Comparison of ENCODE assay signal across 8 mouse cellular contexts in the genomic region with DNA sequence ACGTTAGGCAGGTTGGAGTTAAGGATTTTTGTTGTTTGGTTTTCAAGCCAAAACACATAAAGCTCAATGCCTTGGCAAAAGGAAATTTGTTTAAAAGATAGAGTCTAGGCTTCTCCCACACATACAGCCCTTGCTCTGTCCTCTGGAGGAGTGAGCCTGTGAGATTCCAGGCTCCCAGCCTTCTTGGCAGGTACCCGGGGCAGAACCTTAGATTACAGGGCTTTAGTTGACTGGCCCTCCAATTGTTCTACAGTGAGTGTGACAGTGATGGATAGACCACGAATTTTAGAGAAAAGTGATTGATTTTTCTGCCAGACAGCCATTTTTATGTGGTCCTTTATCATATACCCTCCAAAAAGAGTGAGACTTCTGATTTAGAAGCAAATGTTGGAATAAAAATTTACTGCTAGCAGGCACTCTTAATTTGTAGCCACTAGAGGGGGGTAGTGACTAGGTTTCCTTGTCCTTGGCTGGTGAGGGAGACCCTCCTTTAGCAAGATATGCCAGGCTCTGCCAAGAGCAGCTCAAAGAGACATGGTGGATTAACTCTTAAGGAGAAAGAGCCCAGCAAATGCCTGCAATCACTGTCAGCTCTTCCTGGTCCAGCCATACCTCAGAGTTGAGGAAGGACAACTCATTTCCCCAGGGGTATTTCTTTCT.
DNase-seq lines count a peak whose midpoint lies in the region; ATAC-seq lines count a peak whose summit lies in the region.

No protein-coding gene starts in this region.

- peak; percentile 91 for ATAC-seq in forebrain, embryonic 16.5 days
- ATAC-seq in midbrain, embryonic 16.5 days = peak; percentile 87
- no peak for ATAC-seq in megakaryocyte, adult 5-6 weeks (ENCODE audit: poor library complexity, severe bottlenecking)

- no peak overlapping the region for H3K4me2 ChIP-seq in forebrain, embryonic 16.5 days (ENCODE audit: low read length)
- H3K4me2 ChIP-seq in midbrain, embryonic 16.5 days (ENCODE audit: low read length) = no peak overlapping the region

- H3K27me3 ChIP-seq in forebrain, embryonic 16.5 days (replicated peaks; ENCODE audit: control insufficient read depth, insufficient read depth, low read length) = no peaks in the 10 kb centered on the region
- H3K27me3 ChIP-seq in midbrain, embryonic 16.5 days (ENCODE audit: control insufficient read depth, insufficient read depth, low read depth, low read length) = no peaks in the 10 kb centered on the region

- WGBS in forebrain, embryonic 16.5 days = 39% methylated on average over 3 of the region's 3 CpGs
- WGBS in midbrain, embryonic 16.5 days = 53% methylated on average over 3 of the region's 3 CpGs

- no peak overlapping the region; the same call in 1 of the 2 replicates for H3K27ac ChIP-seq in forebrain, embryonic 16.5 days (ENCODE audit: low read length)
- H3K27ac ChIP-seq in midbrain, embryonic 16.5 days (ENCODE audit: low read length) = no peak overlapping the region

- H3K36me3 ChIP-seq in forebrain, embryonic 16.5 days (ENCODE audit: control insufficient read depth, insufficient read depth) = no peaks in the 10 kb centered on the region
- H3K36me3 ChIP-seq in midbrain, embryonic 16.5 days (ENCODE audit: control insufficient read depth, insufficient read depth, low read length) = no peaks in the 10 kb centered on the region

- peaks cover 18% of the 10 kb centered on the region for H3K4me1 ChIP-seq in forebrain, embryonic 16.5 days (replicated peaks; ENCODE audit: control insufficient read depth, insufficient read depth, low read length)
- H3K4me1 ChIP-seq in midbrain, embryonic 16.5 days (ENCODE audit: control insufficient read depth, insufficient read depth, low read length) = peaks cover 4% of the 10 kb centered on the region; the same call in 1 of the 2 replicates

- no peaks in the 10 kb centered on the region for H3K9me3 ChIP-seq in forebrain, embryonic 16.5 days (ENCODE audit: control insufficient read depth, low read length)
- no peaks in the 10 kb centered on the region for H3K9me3 ChIP-seq in midbrain, embryonic 16.5 days (replicated peaks; ENCODE audit: control insufficient read depth, low read length, poor library complexity, severe bottlenecking)

- peak; percentile 47 for DNase-seq in heart, postnatal 4 days
- DNase-seq in heart, adult 11 months = no peak
- peak; percentile 54 for DNase-seq in Muller cell, postnatal 12 days (ENCODE audit: inconsistent ontology term)
- peak; percentile 44 for DNase-seq in layer of hippocampus, adult 9-11 months
- DNase-seq in spleen, postnatal 4 days (ENCODE audit: low spot score in 2 of 2) = no peak

- no peak overlapping the region for H3K4me3 ChIP-seq in forebrain, embryonic 16.5 days (replicated peaks; ENCODE audit: low read length)
- H3K4me3 ChIP-seq in midbrain, embryonic 16.5 days (ENCODE audit: low read depth, low read length) = no peak overlapping the region

- no peak overlapping the region for H3K9ac ChIP-seq in forebrain, embryonic 16.5 days (replicated peaks; ENCODE audit: low read depth, low read length)
- H3K9ac ChIP-seq in midbrain, embryonic 16.5 days (ENCODE audit: low read depth, low read length) = no peak overlapping the region

Comparison
In these comparisons a context has a peak if more than half of its experiments do, and no peak if none do; other contexts are left out.
1. DNase-seq: peak in heart, postnatal 4 days (single experiment), Muller cell, postnatal 12 days (single experiment) and layer of hippocampus, adult 9-11 months (single experiment); none in heart, adult 11 months (single experiment) and spleen, postnatal 4 days (0 of 2).